Mouse (Mus musculus) c-Kit-positive CD71-positive TER-119-positive erythroid progenitor cells, embryonic 14.5 days (primary cell): Measurements from ENCODE around the gene Faap20.
A peak's percentile ranks its signal among the peaks of the same experiment; 100 is the strongest.
"Not testable (repeated sequence)": the region's sequence is repeated elsewhere in the genome, so short reads cannot be mapped to it uniquely, and the experiment has no call there.

Experiments
- DNase-seq: peaks from one replicate; pipeline ENCODE4 v3.0.0-alpha.2; 2013; ENCODE audit warnings: low spot score

The Faap20 gene

GRCm38 (mm10) chr4:155248054-155248453, 1.5 kb upstream of the Faap20 start:
- not testable (repeated sequence) for DNase-seq

GRCm38 (mm10) chr4:155249257-155249647, 350 bp upstream of the Faap20 start:
- peak; percentile 85 for DNase-seq

- no peak for DNase-seq
These were observed 937 bp downstream of the Faap20 start for GRCm38 (mm10) chr4:155250361-155251117.

- DNase-seq, result no peak
These were observed 1.5 kb downstream of the Faap20 start for GRCm38 (mm10) chr4:155251147-155251546.

- DNase-seq, result no peak
These were observed 2.7 kb downstream of the Faap20 start for GRCm38 (mm10) chr4:155252253-155252652.

- DNase-seq, result no peak
These were observed 15.1 kb downstream of the Faap20 start for GRCm38 (mm10) chr4:155264521-155265321.

GRCm38 (mm10) chr4:155267047-155267543, 17.5 kb downstream of the Faap20 start:
- DNase-seq, result no peak

- no peak for DNase-seq
These were observed 18.1 kb downstream of the Faap20 start for GRCm38 (mm10) chr4:155267639-155268175.

GRCm38 (mm10) chr4:155268382-155268781, 18.8 kb downstream of the Faap20 start:
- DNase-seq, result peak; percentile 22

GRCm38 (mm10) chr4:155274451-155274850, 24.8 kb downstream of the Faap20 start:
- no peak for DNase-seq

- no peak for DNase-seq
These were observed 25.2 kb downstream of the Faap20 start for GRCm38 (mm10) chr4:155274851-155275250.

GRCm38 (mm10) chr4:155277963-155278362, 28.4 kb downstream of the Faap20 start:
- no peak for DNase-seq

GRCm38 (mm10) chr4:155279054-155279453, 29.5 kb downstream of the Faap20 start:
- DNase-seq, result no peak

- DNase-seq, result no peak
These were observed 30.5 kb downstream of the Faap20 start for GRCm38 (mm10) chr4:155279926-155280767.

- DNase-seq, result no peak
These were observed 31.1 kb downstream of the Faap20 start for GRCm38 (mm10) chr4:155280768-155281121.

- no peak for DNase-seq
These were observed 31.6 kb downstream of the Faap20 start for GRCm38 (mm10) chr4:155281227-155281626.

GRCm38 (mm10) chr4:155281652-155282051, 32.0 kb downstream of the Faap20 start:
- no peak for DNase-seq

GRCm38 (mm10) chr4:155282231-155282630, 32.6 kb downstream of the Faap20 start:
- DNase-seq, result no peak

GRCm38 (mm10) chr4:155283001-155283503, 33.5 kb downstream of the Faap20 start:
- DNase-seq, result no peak

GRCm38 (mm10) chr4:155283585-155283984, 34.0 kb downstream of the Faap20 start:
- no peak for DNase-seq

- no peak for DNase-seq
These were observed 35.1 kb downstream of the Faap20 start for GRCm38 (mm10) chr4:155284521-155285379.
